Mouse (Mus musculus) CD4-positive naive resting alpha-beta T cell, adult 76 days (primary cell): ENCODE data around the gene Slc9c1. TPM values are rescaled to one million over a fixed set of nuclear protein-coding genes. Genes with fewer than 3 reads are reported as not detected.

Experiments
- total RNA-seq: library from RNA; stranded (reverse); gene quantifications from one replicate; pipeline ENCODE4 v1.2.4, GENCODE M21; 2023

The Slc9c1 gene
- not detected for total RNA-seq

DNA sequence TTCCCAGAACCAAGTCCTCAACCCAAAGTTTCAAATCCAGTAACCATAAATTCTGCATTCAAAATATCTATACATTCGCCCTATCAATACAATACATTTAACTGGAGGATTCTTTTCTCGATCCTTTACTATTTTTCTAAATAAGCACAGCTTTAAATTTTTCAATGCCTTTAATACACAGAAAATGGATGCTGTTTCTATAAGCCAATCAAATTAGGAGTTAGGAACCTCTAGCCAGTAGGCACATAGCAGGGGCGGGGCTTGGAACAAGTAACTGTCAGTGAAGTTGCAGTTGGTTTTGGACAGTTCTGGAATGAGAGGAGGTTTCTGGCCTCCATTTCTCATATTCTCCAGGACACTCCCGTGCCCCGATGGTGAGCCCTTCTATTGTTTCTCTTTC, at the start of gene Slc9c1:
TSS of gene Slc9c1 (plus strand) at position 301 of the 400 bp plus-strand sequence.

DNA sequence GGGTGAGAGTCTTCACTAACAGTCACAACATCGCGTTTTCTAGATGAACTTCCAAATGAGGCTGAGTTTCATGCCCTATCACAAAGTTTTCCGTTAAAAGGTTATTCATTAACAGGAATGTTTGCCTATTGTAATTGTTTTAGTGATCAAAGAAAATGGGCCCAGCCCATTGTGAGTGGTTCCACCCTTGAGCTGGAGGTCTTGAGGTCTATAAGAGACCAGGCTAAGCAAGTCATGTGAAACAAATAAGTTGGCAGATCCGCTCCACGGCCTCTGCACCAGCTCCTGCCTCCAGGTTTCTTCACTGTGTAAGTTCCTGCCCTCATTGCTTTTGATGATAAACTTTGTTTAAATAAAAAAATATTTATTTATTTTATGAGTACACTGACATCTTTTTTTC, 42.2 kb upstream of the Slc9c1 start, which contains the start of gene Gm609:
TSS of gene Gm609 (minus strand) at position 43 of the 400 bp plus-strand sequence.

DNA sequence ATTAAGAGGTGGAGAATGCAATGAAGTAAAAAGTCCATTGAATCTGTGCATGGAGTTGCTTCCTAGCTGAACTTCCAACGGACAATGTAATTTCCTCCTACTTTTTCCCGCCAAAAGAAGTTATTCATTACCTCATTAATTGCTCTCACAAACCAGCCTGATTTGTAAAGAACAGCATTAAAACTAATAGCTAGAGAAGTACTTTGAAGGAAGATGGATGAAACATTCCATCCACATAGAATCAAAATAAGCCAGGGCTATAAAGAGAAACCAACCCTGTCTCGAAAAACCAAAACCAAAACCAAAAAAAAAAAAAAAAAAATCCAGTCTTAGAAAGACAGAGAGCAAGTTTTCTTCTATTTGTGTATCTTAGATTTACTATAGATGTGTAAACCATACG, 3.2 kb upstream of the Slc9c1 start, which contains the start of gene Gm17783:
TSS of gene Gm17783 (minus strand) at position 101 of the 400 bp plus-strand sequence.

DNA sequence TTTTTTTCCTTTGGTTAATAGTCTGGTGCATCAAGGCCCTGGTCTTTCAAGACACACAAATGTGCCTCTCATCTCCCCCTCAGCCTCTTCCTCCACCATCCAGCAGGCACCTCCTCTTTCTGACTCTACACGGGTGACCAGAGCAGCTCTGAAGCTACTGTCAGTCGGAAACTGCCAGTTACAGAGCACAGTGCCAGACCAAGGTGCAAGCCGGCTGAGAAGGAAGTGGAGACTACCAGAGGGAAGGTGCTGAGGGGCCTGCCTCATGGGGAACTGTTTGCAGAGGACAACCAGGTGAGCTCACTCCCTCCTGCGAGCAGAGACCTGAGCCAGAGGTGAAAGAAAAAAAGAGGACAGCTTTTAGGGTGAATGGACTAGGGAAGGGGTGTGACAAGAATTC, 75.2 kb downstream of the Slc9c1 start, which contains the start of gene Gcsam:
TSS of gene Gcsam (plus strand) at position 114 of the 400 bp plus-strand sequence.

DNA sequence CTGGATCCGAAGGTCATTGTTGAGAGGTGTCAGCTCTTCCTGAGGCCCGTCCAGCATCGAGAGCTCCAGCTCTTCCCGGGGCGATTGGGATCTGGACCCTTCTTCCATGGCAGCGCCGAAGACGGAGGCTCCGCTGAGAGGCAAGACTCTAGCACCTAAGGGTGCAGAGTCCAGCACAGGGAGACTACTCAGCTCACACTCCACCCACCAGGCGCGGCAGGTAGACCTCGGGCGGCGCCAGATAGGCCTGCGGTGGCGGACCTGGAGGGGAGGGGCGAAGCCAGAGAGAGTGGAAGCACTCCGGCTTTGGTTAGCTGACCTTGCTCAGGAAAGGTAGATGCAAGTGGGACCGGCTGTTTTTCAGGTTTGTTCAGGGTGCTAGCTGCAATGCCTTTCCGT, 118.8 kb downstream of the Slc9c1 start, which contains the start of gene BC016579:
TSS of gene BC016579 (minus strand) at position 135 of the 399 bp plus-strand sequence.

Other genes starting within 250 kb of the Slc9c1 start
- 10.1 TPM for gene Cd200, start 126.3 kb upstream of the Slc9c1 start, total RNA-seq
- gene Gm609, start 42.3 kb upstream of the Slc9c1 start, total RNA-seq, result not detected
- gene Gm17783, start 3.3 kb upstream of the Slc9c1 start, total RNA-seq, result not detected
- 0.32 TPM for gene Gcsam, start 75.1 kb downstream of the Slc9c1 start, total RNA-seq
- not detected for gene BC016579, start 118.8 kb downstream of the Slc9c1 start, total RNA-seq
- gene Tmprss7, start 158.3 kb downstream of the Slc9c1 start, total RNA-seq, result not detected
- not detected for gene Tagln3, start 189.3 kb downstream of the Slc9c1 start, total RNA-seq
- gene Abhd10, start 207.6 kb downstream of the Slc9c1 start, total RNA-seq, result 43.3 TPM